Mouse (Mus musculus) stomach, embryonic 14.5 days (tissue): Measurements from ENCODE around the gene Zbtb48. TPM values are rescaled to one million over a fixed set of nuclear protein-coding genes. Genes with fewer than 3 reads are reported as not detected.

Experiments
- ATAC-seq: fragments of 200-750 bp; cut with Nextera tagmentation; 2 replicates; pipeline ENCODE4 v1.8.0; 2017; ENCODE audit warnings: low read depth, moderate TSS enrichment; ENCODE audit not compliant: insufficient number of reproducible peaks, insufficient read depth, low FRiP score
- H3K27ac ChIP-seq: fragments of 300-500 bp; sonication (generic); 2 replicates; pipeline ENCODE4 v1.5.1; 2014; ENCODE audit warnings: mild to moderate bottlenecking, low read length, moderate library complexity, mixed read lengths
- H3K27me3 ChIP-seq: fragments of 300-500 bp; sonication (generic); 2 replicates; pipeline ENCODE4 v1.6.1; 2014; ENCODE audit warnings: low read length, control low read depth, mixed read lengths; ENCODE audit not compliant: control insufficient read depth, insufficient read depth
- H3K36me3 ChIP-seq: fragments of 300-500 bp; sonication (generic); 2 replicates; pipeline ENCODE4 v1.6.1; 2014; ENCODE audit warnings: mild to moderate bottlenecking, control low read depth, low read length, moderate library complexity, mixed read lengths; ENCODE audit not compliant: control insufficient read depth, insufficient read depth
- H3K4me1 ChIP-seq: fragments of 300-500 bp; sonication (generic); 2 replicates; pipeline ENCODE4 v1.6.1; 2014; ENCODE audit warnings: low read length, control low read depth, mixed read lengths; ENCODE audit not compliant: control insufficient read depth, insufficient read depth
- H3K4me2 ChIP-seq: fragments of 300-500 bp; sonication (generic); replicated peaks from 2 replicates; pipeline ENCODE4 v1.6.1; 2014; ENCODE audit warnings: low read depth, low read length, control low read depth
- H3K4me3 ChIP-seq: fragments of 300-500 bp; sonication (generic); 2 replicates; pipeline ENCODE4 v1.5.1; 2014; ENCODE audit warnings: low read depth, low read length, control low read depth
- H3K9ac ChIP-seq: fragments of 300-500 bp; sonication (generic); replicated peaks from 2 replicates; pipeline ENCODE4 v1.6.1; 2014; ENCODE audit warnings: low read depth, mild to moderate bottlenecking, control low read depth, low read length, moderate library complexity, mixed read lengths
- H3K9me3 ChIP-seq: fragments of 300-500 bp; sonication (generic); 2 replicates; pipeline ENCODE4 v1.6.1; 2016; ENCODE audit warnings: low read depth, low read length, control low read depth; ENCODE audit not compliant: control insufficient read depth
- WGBS: fragments of 180-500 bp; shearing (Covaris S2); extraction: QIAGEN DNeasy Blood & Tissue Kit; methylation state at CpG from one replicate; pipeline ENCODE4 v1.1.7; 2014; 5-methylcytosine and 5-hydroxymethylcytosine counted together
- polyA plus RNA-seq: library from polyadenylated mRNA; unstranded; fragments of >200 nt; fragmentation: Nextera tagmentation; extraction: Ambion mirVana; gene quantifications from 2 replicates; pipeline ENCODE4 v1.2.1, GENCODE M21; 2014

The Zbtb48 gene
- polyA plus RNA-seq, 1 experiment from 2014 or later, result 21.8 TPM

DNA sequence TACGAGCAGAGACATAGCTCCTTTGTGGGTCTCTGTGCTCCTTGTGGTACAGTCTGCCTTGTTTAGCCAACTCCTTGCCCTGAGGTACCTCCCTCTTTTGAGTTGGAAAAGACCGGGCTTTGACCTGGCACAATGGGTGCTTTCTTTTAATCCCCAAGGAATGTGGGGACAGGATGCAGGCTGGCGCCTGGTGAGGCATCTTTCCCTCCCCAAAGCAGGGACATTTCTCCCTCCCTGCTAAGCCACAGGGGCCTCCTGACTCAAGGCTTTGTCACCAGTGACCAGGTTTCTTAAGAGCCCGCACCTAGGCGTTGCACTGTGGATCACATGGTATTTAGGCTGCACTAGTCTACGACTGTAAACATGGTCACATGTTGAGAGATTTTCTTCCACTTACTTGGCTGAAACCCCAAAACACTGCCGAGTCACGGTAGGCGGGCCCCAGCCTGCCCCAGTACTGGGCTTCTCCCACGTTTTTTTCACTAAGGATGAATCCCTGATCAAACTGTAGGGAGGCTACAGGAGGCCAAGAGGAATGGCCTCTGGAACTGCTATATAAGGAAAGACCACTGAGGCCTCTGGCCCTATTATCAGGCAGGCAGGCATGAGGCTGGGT is 17.3 kb downstream of the Zbtb48 start:
- peak overlapping the region; percentile 68 for H3K4me3 ChIP-seq
- H3K9me3 ChIP-seq, result no peaks in the 10 kb centered on the region
- peak overlapping the region; percentile 62 for H3K9ac ChIP-seq
- WGBS, result 3% methylated on average over 10 of the region's 10 CpGs
- peak; percentile 9; the same call in 1 of the 2 replicates for ATAC-seq
- peak overlapping the region; percentile 100 for H3K4me2 ChIP-seq
- no peaks in the 10 kb centered on the region for H3K27me3 ChIP-seq
- peak overlapping the region; percentile 48; the same call in 1 of the 2 replicates for H3K27ac ChIP-seq
- peaks cover 34% of the 10 kb centered on the region for H3K4me1 ChIP-seq
- peaks cover 13% of the 10 kb centered on the region; the same call in 1 of the 2 replicates for H3K36me3 ChIP-seq

DNA sequence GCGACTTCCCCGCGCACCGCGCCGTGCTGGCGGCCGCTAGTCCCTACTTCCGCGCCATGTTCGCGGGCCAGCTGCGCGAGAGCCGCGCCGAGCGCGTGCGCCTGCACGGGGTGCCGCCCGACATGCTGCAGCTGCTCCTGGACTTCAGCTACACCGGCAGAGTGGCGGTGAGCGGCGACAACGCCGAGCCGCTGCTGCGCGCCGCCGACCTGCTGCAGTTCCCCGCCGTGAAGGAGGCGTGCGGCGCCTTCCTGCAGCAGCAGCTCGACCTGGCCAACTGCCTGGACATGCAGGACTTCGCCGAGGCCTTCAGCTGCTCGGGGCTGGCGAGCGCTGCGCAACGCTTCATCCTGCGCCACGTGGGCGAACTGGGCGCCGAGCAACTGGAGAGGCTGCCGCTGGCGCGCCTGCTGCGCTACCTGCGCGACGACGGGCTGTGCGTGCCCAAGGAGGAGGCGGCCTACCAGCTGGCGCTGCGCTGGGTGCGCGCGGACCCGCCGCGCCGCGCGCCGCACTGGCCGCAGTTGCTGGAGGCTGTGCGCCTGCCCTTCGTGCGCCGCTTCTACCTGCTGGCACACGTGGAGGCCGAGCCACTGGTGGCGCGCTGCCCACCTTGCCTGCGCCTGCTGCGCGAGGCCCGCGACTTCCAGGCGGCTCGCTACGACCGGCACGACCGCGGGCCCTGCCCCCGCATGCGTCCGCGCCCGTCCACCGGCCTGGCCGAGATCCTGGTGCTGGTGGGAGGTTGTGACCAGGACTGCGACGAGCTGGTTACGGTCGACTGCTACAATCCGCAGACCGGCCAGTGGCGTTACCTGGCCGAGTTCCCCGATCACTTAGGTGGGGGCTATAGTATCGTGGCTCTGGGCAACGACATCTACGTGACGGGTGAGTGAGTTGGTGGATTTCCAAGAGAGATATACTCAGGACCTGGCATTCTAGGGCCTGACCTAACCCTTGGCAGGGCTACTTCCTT is 18.1 kb downstream of the Zbtb48 start:
- H3K36me3 ChIP-seq, result peaks cover 8% of the 10 kb centered on the region; the same call in 1 of the 2 replicates
- peak overlapping the region; percentile 100 for H3K4me2 ChIP-seq
- H3K27me3 ChIP-seq, result no peaks in the 10 kb centered on the region
- H3K4me1 ChIP-seq, result peaks cover 34% of the 10 kb centered on the region
- peak overlapping the region; percentile 68 for H3K4me3 ChIP-seq
- no peaks in the 10 kb centered on the region for H3K9me3 ChIP-seq
- peak; percentile 59 for ATAC-seq
- peak overlapping the region; percentile 62 for H3K9ac ChIP-seq
- H3K27ac ChIP-seq, result peak overlapping the region; percentile 88
- WGBS, result under 1% methylated on average over 115 of the region's 115 CpGs

DNA sequence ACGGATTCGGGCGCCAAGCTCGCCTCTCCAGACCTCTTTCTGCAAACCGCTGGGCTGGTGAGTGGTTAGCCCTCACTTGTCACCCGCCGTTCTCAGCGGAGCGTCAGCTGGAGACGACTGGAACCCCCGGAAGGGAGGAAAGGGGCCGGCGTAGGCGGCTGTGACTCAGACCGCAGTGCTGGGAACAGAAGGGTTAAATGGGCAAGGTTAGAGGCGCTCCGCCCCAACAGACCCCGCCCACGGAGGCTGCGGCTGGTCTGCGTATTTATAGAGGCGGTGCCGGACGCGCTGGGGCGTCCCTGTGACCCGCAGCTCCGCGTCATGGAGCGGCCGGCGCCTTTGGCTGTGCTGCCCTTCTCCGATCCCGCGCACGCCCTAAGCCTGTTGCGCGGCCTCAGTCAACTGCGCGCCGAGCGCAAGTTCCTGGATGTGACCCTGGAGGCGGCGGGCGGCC is 18.8 kb downstream of the Zbtb48 start, which contains the start of gene Klhl21:
TSS of gene Klhl21 (plus strand) at position 182 of the 454 bp plus-strand sequence.
- peak; percentile 90 for ATAC-seq
- peak within 1 kb of the TSS; percentile 62 for H3K9ac ChIP-seq
- peaks cover 34% of the 10 kb centered on the region for H3K4me1 ChIP-seq
- H3K4me2 ChIP-seq, result peak within 1 kb of the TSS; percentile 100
- peak within 1 kb of the TSS; percentile 68 for H3K4me3 ChIP-seq
- WGBS, result under 1% methylated on average over 45 of the region's 45 CpGs
- H3K9me3 ChIP-seq, result no peaks in the 10 kb centered on the region
- H3K27me3 ChIP-seq, result no peaks in the 10 kb centered on the region
- peak within 1 kb of the TSS; percentile 88 for H3K27ac ChIP-seq
- peaks cover 6% of the 10 kb centered on the region; the same call in 1 of the 2 replicates for H3K36me3 ChIP-seq

DNA sequence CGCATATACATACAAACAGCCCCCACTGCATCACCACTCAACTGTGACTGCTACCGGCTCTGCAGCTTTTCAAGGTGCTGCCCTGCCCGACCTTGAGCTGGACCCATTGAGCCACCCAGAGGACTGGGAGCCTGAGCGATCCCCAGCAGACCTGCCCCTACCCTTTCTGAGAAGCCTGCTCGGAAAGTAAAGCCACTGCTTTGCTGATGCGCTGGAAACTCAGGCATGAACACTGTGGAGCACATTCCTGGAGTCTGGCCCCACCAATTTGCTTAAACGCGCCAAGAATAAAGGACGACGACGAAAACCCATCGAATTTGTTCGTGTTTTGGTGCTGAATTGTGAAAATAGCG is 19.3 kb downstream of the Zbtb48 start:
- Histone ChIP-seq H3K4me3 (peak overlapping the region; percentile 68), H3K9me3 (no peaks in the 10 kb centered on the region), H3K27me3 (no peaks in the 10 kb centered on the region), H3K36me3 (peaks cover 6% of the 10 kb centered on the region; the same call in 1 of the 2 replicates), H3K4me1 (peaks cover 34% of the 10 kb centered on the region), H3K4me2 (peak overlapping the region; percentile 100), H3K27ac (peak overlapping the region; percentile 88), H3K9ac (no peak overlapping the region; the same call in 1 of the 2 replicates)
- no peak for ATAC-seq
- 1% methylated on average over 14 of the region's 14 CpGs for WGBS

DNA sequence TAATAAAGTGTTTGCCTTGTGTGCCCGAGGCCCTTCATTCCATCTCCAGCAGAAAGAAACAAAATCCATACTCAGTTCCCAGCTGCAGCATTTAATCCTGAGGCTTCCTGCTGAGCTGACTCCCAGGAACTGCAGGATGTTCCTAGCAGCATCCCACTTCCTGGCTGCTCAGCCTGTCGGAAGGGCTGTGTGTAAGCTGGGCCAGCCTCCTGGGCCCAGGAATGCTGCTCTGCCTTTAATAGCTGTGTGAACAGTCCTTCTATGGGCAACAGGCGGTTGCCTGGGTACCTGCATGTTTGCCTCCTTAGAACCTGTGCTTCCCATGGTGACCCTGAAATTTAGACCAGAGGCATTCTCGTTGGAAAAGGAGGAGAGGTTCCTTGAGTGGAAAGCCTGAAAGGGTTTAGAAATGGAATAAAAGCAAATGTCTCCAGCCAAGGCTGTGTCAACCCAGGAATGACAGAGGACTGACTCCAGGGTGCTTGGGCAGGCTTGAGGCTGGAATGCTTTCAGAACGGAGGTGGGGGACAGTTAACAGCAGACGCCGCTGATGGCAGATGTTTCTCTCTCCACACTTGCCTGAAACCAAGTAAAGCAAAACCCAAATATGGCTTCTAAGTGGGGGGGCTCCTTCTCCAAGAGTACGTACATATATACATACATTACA is 19.9 kb downstream of the Zbtb48 start:
- Histone ChIP-seq H3K27ac (peak overlapping the region; percentile 88), H3K9ac (no peak overlapping the region), H3K36me3 (peaks cover 4% of the 10 kb centered on the region; the same call in 1 of the 2 replicates), H3K27me3 (no peaks in the 10 kb centered on the region), H3K4me2 (peak overlapping the region; percentile 100), H3K9me3 (no peaks in the 10 kb centered on the region), H3K4me3 (peak overlapping the region; percentile 68), H3K4me1 (peaks cover 34% of the 10 kb centered on the region)
- WGBS, result 6% methylated on average over 8 of the region's 8 CpGs
- ATAC-seq, result no peak

DNA sequence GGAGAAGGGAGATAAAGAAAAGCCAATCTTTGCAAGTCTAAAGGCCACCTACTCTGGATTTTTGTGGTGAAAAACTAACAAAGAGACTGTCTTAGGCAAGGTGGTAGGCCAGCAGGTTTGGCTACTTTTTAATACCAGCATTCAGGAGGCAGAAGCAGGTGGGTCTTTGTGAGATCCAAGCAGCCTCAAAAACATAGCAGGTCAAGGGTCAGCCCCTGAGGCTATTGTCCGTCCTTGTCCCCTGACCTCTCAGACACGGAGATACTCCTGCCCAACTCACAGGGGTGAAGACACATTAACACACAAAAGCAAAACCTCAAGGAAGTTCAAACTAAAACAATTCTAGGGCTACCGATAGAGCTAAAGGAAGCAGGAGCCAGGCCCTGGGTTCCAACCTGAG is 20.7 kb downstream of the Zbtb48 start:
- H3K4me2 ChIP-seq, result no peak overlapping the region
- no peaks in the 10 kb centered on the region for H3K27me3 ChIP-seq
- H3K4me1 ChIP-seq, result peaks cover 34% of the 10 kb centered on the region
- no peak overlapping the region for H3K9ac ChIP-seq
- WGBS, result 41% methylated on average over 3 of the region's 3 CpGs
- peak overlapping the region; percentile 88; the same call in 1 of the 2 replicates for H3K27ac ChIP-seq
- H3K4me3 ChIP-seq, result no peak overlapping the region
- H3K9me3 ChIP-seq, result no peaks in the 10 kb centered on the region
- no peaks in the 10 kb centered on the region for H3K36me3 ChIP-seq
- ATAC-seq, result no peak

DNA sequence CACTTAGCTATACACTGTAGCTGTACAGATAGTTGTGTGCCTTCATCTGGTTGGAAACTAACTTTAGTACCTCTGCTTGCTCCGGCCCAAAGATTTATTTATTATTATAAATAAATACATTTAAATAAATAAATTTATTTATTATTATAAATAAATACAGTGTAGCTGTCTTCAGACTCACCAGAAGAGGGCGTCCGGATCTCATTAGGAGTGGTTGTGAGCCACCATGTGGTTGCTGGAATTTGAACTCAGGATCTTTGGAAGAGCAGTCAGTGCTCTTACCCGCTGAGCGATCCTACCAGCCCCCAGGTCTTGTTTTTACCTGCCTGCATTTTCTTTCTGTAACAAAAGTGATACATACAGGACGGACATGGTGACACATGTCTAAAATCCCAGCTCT is 21.3 kb downstream of the Zbtb48 start:
- Histone ChIP-seq H3K36me3 (no peaks in the 10 kb centered on the region), H3K27me3 (no peaks in the 10 kb centered on the region), H3K9ac (no peak overlapping the region), H3K9me3 (no peaks in the 10 kb centered on the region), H3K4me3 (no peak overlapping the region), H3K4me1 (peaks cover 32% of the 10 kb centered on the region), H3K4me2 (no peak overlapping the region), H3K27ac (no peak overlapping the region)
- 77% methylated on average over 6 of the region's 6 CpGs for WGBS
- ATAC-seq, result no peak

DNA sequence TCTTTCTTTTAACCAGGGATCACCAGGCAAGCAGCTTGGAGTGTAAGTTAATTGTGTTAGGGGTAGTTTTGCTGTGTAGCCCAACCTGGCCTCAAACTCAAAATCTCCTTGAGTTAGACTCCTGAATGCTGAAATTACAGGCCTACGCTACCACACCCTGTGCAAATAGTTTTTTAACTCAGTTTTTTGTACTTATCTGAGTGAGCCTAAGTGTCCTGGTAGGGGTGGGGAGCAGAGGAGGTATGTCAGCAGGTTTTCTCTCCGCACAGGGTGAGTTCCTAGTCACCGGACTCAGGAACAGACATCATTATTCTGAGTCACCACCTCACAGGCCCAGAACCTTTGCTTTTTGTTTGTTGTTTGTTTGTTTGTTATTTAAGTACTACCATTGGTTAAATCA is 25.4 kb downstream of the Zbtb48 start:
- Histone ChIP-seq H3K27ac (no peak overlapping the region), H3K36me3 (no peaks in the 10 kb centered on the region), H3K9ac (no peak overlapping the region), H3K9me3 (no peaks in the 10 kb centered on the region), H3K4me1 (peaks cover 11% of the 10 kb centered on the region), H3K4me3 (no peak overlapping the region), H3K27me3 (no peaks in the 10 kb centered on the region), H3K4me2 (no peak overlapping the region)
- WGBS, result 81% methylated on average over 3 of the region's 3 CpGs
- no peak for ATAC-seq
